Mouse (Mus musculus) embryonic facial prominence, embryonic 12.5 days (tissue): ENCODE measurements around the gene Bysl. TPM values are rescaled to one million over a fixed set of nuclear protein-coding genes. Genes with fewer than 3 reads are reported as not detected.
"Not testable (repeated sequence)": the region's sequence is repeated elsewhere in the genome, so short reads cannot be mapped to it uniquely, and the experiment has no call there.

Source experiments
- ATAC-seq: fragments of 200-750 bp; cut with Nextera tagmentation; 2 replicates; pipeline ENCODE4 v1.8.0; 2017; ENCODE audit not compliant: insufficient number of reproducible peaks, insufficient read depth, low FRiP score, low TSS enrichment
- H3K27ac ChIP-seq: fragments of 300-500 bp; sonication (generic); 2 replicates; pipeline ENCODE4 v1.5.1; 2016; ENCODE audit warnings: mild to moderate bottlenecking
- H3K27me3 ChIP-seq: fragments of 300-500 bp; sonication (generic); 2 replicates; pipeline ENCODE4 v1.6.1; 2016; ENCODE audit warnings: mild to moderate bottlenecking, moderate library complexity
- H3K36me3 ChIP-seq: fragments of 300-500 bp; sonication (generic); 2 replicates; pipeline ENCODE4 v1.6.1; 2016; ENCODE audit warnings: mild to moderate bottlenecking
- H3K4me1 ChIP-seq: fragments of 300-500 bp; sonication (generic); 2 replicates; pipeline ENCODE4 v1.6.1; 2016
- H3K4me2 ChIP-seq: fragments of 300-500 bp; sonication (generic); replicated peaks from 2 replicates; pipeline ENCODE4 v1.6.1; 2016; ENCODE audit warnings: mild to moderate bottlenecking, moderate library complexity
- H3K4me3 ChIP-seq: fragments of 300-500 bp; sonication (generic); 2 replicates; pipeline ENCODE4 v1.5.1; 2016; ENCODE audit warnings: mild to moderate bottlenecking
- H3K9ac ChIP-seq: fragments of 300-500 bp; sonication (generic); 2 replicates; pipeline ENCODE4 v1.6.1; 2016; ENCODE audit warnings: mild to moderate bottlenecking, moderate library complexity
- H3K9me3 ChIP-seq: fragments of 300-500 bp; sonication (generic); 2 replicates; pipeline ENCODE4 v1.6.1; 2016; ENCODE audit warnings: mild to moderate bottlenecking, moderate library complexity
- WGBS: fragments of 180-500 bp; shearing (Covaris S2); methylation state at CpG from one replicate; pipeline ENCODE4 v1.1.7; 2016; 5-methylcytosine and 5-hydroxymethylcytosine counted together
- polyA plus RNA-seq: library from polyadenylated mRNA; unstranded; fragments of >200 nt; fragmentation: Nextera tagmentation; extraction: Ambion mirVana; gene quantifications from 2 replicates; pipeline ENCODE4 v1.2.1, GENCODE M21; 2016

The Bysl gene
- polyA plus RNA-seq, 1 experiment from 2014 or later, result 29.6 TPM

- ATAC-seq, result no peak
- Histone ChIP-seq H3K4me3 (no peak overlapping the region), H3K9me3 (no peaks in the 10 kb centered on the region), H3K36me3 (peaks cover 62% of the 10 kb centered on the region), H3K27me3 (no peaks in the 10 kb centered on the region), H3K9ac (no peak overlapping the region), H3K4me2 (no peak overlapping the region), H3K27ac (no peak overlapping the region), H3K4me1 (peaks cover 10% of the 10 kb centered on the region)
- 89% methylated on average over 4 of the region's 4 CpGs for WGBS
Observed at GRCm38 (mm10) chr17:47616652-47617051, 5.4 kb upstream of the Bysl start.

- Histone ChIP-seq H3K9ac (no peak overlapping the region), H3K4me1 (peaks cover 10% of the 10 kb centered on the region), H3K27ac (no peak overlapping the region), H3K9me3 (no peaks in the 10 kb centered on the region), H3K36me3 (peaks cover 58% of the 10 kb centered on the region), H3K4me2 (no peak overlapping the region), H3K4me3 (no peak overlapping the region), H3K27me3 (no peaks in the 10 kb centered on the region)
- WGBS, result 95% methylated on average over 8 of the region's 8 CpGs
- ATAC-seq, result no peak
Observed at GRCm38 (mm10) chr17:47616119-47616518, 4.8 kb upstream of the Bysl start.

- H3K27ac ChIP-seq, result no peak overlapping the region
- no peak overlapping the region for H3K9ac ChIP-seq
- peaks cover 44% of the 10 kb centered on the region for H3K36me3 ChIP-seq
- no peaks in the 10 kb centered on the region for H3K27me3 ChIP-seq
- ATAC-seq, result no peak
- no peak overlapping the region for H3K4me3 ChIP-seq
- no peaks in the 10 kb centered on the region for H3K9me3 ChIP-seq
- WGBS, result 84% methylated on average over 1 of the region's 1 CpGs
- no peak overlapping the region for H3K4me2 ChIP-seq
- H3K4me1 ChIP-seq, result peaks cover 21% of the 10 kb centered on the region
Observed at GRCm38 (mm10) chr17:47614018-47614417, 2.7 kb upstream of the Bysl start.

DNA sequence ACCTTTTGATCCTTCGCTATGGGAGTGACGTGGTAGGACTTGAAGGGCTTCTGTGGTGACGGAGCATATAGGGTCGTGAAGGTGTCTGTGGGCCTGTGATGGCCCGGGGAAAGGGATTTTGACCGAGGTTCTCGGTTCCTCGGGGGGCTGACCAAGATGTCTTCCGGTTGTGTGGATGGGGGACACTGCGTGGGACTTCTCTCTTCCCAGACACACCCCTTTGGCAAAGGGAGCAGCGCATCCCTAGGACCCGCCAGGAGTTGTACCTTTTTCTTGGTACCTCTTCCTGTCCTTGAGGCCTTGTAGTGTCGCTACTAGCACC is 330 bp upstream of the Bysl start:
- Histone ChIP-seq H3K9me3 (no peaks in the 10 kb centered on the region), H3K27ac (no peak overlapping the region), H3K9ac (peak overlapping the region; percentile 74), H3K4me2 (peak overlapping the region; percentile 65), H3K4me1 (peaks cover 21% of the 10 kb centered on the region), H3K36me3 (peaks cover 36% of the 10 kb centered on the region), H3K4me3 (peak overlapping the region; percentile 78), H3K27me3 (no peaks in the 10 kb centered on the region)
- WGBS, result under 1% methylated on average over 13 of the region's 13 CpGs
- no peak for ATAC-seq

- no peak for ATAC-seq
- H3K9me3 ChIP-seq, result no peaks in the 10 kb centered on the region
- peaks cover 21% of the 10 kb centered on the region for H3K4me1 ChIP-seq
- no peaks in the 10 kb centered on the region for H3K27me3 ChIP-seq
- no peak overlapping the region for H3K4me2 ChIP-seq
- H3K27ac ChIP-seq, result no peak overlapping the region
- no peak overlapping the region for H3K9ac ChIP-seq
- 94% methylated on average over 4 of the region's 4 CpGs for WGBS
- peaks cover 41% of the 10 kb centered on the region for H3K36me3 ChIP-seq
- no peak overlapping the region for H3K4me3 ChIP-seq
Observed at GRCm38 (mm10) chr17:47609182-47609581, 2.1 kb downstream of the Bysl start.

DNA sequence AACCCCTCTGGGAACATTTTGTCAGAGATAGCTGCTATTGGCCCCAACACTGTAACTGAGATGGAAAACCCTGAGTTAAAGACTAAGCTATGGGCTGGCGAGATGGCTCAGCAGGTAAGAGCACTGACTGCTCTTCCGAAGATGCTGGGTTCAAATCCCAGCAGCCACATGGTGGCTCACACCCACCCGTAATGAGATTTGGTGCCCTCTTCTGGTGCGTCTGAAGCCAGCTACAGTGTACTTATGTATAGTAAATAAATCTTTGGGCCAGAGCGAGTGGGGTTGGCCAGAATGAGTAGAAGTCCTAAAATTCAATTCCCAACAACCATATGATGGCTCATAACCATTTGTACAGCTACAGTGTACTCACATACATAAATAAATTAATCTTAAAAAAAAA is 5.1 kb downstream of the Bysl start:
- H3K4me2 ChIP-seq, result no peak overlapping the region
- peaks cover 11% of the 10 kb centered on the region for H3K4me1 ChIP-seq
- no peak overlapping the region for H3K27ac ChIP-seq
- H3K9me3 ChIP-seq, result no peaks in the 10 kb centered on the region
- no peak for ATAC-seq
- H3K9ac ChIP-seq, result no peak overlapping the region
- WGBS, result 76% methylated on average over 5 of the region's 5 CpGs
- H3K27me3 ChIP-seq, result no peaks in the 10 kb centered on the region
- peaks cover 58% of the 10 kb centered on the region for H3K36me3 ChIP-seq
- no peak overlapping the region for H3K4me3 ChIP-seq

DNA sequence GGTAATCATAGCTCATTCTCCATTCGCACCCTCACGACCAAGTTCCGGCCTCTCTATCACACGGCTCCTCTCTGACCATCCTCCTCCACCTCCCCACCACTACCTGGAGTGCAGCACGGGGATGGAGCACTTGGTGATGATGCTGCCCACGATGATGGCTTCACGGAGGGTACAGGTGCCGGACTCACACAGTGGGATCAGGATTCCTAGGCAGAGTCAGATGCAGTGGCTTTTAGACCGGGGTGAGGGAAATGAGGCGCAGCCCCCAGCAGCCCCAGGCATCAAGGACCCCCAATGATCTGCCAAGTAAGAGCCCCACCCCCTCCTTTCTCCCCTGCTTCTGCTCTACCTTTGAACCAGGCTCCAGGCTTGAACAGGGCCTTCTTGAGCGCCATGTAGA is 9.0 kb downstream of the Bysl start:
- Histone ChIP-seq H3K27me3 (no peaks in the 10 kb centered on the region), H3K9ac (no peak overlapping the region), H3K4me2 (no peak overlapping the region), H3K9me3 (no peaks in the 10 kb centered on the region), H3K36me3 (peaks cover 84% of the 10 kb centered on the region), H3K27ac (0 out of 2 replicates have a peak overlapping the region, but pooled peaks have one; percentile 1), H3K4me1 (peaks cover 7% of the 10 kb centered on the region), H3K4me3 (no peak overlapping the region)
- ATAC-seq, result no peak
- 95% methylated on average over 11 of the region's 11 CpGs for WGBS

DNA sequence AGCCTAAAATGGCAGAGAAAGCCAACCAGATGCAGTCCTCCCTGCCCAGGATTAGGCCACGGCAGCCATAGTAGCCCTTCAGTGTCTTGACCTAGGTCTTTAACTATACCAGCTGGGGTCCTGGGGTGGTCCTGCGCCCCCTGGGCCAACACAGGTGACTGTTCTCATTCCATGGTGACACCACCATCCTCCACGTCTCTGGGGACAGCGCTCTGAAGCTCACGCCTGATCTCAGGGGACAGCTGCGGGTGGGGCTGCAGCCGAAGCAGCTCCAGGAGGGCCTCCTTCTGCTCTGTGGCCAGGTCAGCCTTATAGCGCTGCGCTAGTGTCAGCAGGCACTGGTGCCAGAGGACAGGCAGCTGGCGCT is 9.9 kb downstream of the Bysl start:
- Histone ChIP-seq H3K36me3 (peaks cover 79% of the 10 kb centered on the region), H3K27ac (0 out of 2 replicates have a peak overlapping the region, but pooled peaks have one; percentile 1), H3K4me2 (no peak overlapping the region), H3K9me3 (no peaks in the 10 kb centered on the region), H3K4me3 (no peak overlapping the region), H3K9ac (no peak overlapping the region), H3K27me3 (no peaks in the 10 kb centered on the region), H3K4me1 (peaks cover 17% of the 10 kb centered on the region)
- no peak for ATAC-seq
- 96% methylated on average over 10 of the region's 10 CpGs for WGBS

GRCm38 (mm10) chr17:47600601-47601388 is 10.5 kb downstream of the Bysl start:
- Histone ChIP-seq H3K4me2 (no peak overlapping the region), H3K4me1 (peaks cover 20% of the 10 kb centered on the region), H3K27ac (peak overlapping the region; percentile 17; the same call in 1 of the 2 replicates), H3K27me3 (no peaks in the 10 kb centered on the region), H3K9me3 (no peaks in the 10 kb centered on the region), H3K36me3 (peaks cover 74% of the 10 kb centered on the region), H3K4me3 (no peak overlapping the region), H3K9ac (no peak overlapping the region)
- ATAC-seq, result no peak
- 86% methylated on average over 13 of the region's 13 CpGs for WGBS

DNA sequence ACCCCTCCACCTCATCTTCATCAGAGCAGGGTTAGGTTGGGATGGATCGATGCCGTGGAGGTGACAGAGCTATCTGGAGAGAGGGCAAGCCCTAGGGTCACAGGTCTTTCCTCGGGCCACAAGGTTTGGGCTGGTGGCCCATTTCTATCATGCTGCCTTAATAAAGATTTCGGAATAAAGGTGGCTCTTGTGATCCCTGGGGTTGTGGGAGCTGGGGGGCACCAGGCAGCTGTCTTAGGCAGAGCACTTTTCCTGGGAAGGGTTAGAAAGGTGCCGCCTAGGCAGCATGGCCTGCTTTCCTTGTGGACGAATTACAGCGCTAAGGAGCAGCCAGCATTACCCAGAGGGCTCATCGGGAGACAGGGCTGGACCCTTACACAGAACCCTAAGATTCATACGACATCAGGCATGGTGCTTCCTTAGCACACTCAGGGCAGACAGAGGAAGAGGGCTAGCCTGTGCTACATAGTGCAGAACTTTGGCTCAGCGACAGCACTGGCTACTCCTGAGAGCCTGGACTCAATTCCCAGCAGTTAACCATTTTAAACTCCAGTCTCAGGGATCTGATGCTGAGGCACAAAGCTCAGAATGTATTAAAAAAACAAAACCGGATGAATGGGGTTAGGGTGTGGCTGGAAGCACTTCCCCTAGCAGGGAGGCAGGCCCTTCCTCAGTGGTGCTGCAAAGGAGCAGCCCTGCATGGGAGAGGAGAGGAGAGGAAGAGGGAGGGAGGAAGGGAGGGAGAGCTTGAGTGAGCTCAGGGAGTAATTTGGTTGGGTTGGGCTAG is 11.6 kb downstream of the Bysl start:
- Histone ChIP-seq H3K36me3 (peaks cover 63% of the 10 kb centered on the region), H3K27me3 (no peaks in the 10 kb centered on the region), H3K9me3 (no peaks in the 10 kb centered on the region), H3K9ac (no peak overlapping the region), H3K27ac (0 out of 2 replicates have a peak overlapping the region, but pooled peaks have one; percentile 36), H3K4me2 (no peak overlapping the region), H3K4me3 (no peak overlapping the region), H3K4me1 (peaks cover 27% of the 10 kb centered on the region)
- no peak for ATAC-seq
- 74% methylated on average over 11 of the region's 11 CpGs for WGBS

DNA sequence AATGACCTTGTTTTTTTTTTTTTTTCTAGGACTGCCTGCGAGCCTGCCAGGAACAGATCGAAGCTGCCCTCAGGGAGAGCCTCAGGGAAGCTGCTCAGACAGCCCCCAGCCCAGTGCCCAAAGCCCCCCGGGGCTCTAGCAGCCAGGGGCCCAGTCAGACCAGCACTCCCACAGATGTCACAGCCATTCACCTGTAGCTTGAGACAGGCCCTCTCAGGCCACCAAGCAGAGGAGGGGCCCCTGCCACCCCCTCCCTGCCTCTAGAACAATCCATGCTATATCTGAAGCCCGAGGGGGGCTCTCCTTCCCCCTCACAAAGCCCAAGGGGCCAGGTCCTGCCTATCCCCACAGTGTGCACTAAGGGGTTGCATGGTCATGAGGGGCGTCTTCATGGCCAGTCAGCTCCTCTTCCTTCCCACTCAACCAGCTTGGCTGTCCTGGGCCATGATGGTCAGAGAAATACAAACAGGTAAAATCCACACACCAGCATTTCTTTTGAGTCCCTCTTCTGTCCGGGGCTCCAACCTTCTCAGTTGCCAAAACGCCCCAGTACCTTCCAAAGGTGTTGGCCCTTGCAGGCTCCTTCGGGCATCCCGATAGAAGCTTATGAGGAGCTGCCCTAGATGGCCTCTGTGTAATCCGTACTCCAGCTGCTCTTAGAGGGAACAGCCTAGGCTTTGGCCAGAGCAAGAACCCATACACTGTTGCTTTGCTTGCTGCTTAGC is 12.6 kb downstream of the Bysl start:
- not testable (repeated sequence) for H3K4me3 ChIP-seq, H3K27me3 ChIP-seq, H3K9me3 ChIP-seq, H3K27ac ChIP-seq, ATAC-seq, H3K4me2 ChIP-seq, H3K9ac ChIP-seq
- Histone ChIP-seq H3K36me3 (peaks cover 53% of the 10 kb centered on the region), H3K4me1 (peaks cover 27% of the 10 kb centered on the region)
- 80% methylated on average over 10 of the region's 10 CpGs for WGBS
